Mouse (Mus musculus) liver, postnatal 0 days (tissue): ENCODE results near the gene Ap4m1.

ENCODE experiments used
- CTCF ChIP-seq: sonication (generic); IDR thresholded peaks from 2 replicates; pipeline ENCODE4 v1.5.1; 2016; ENCODE audit warnings: antibody characterized with exemption, low read depth
- EP300 ChIP-seq: IDR thresholded peaks from 2 replicates; pipeline ENCODE4 v1.6.1; 2016; ENCODE audit warnings: antibody characterized with exemption, low read depth, mild to moderate bottlenecking

GRCm38 (mm10) chr5:138193771-138194727, 22.2 kb downstream of the Ap4m1 start, which contains the start of gene Mblac1:
- no peak for TF ChIP-seq CTCF
- peak; percentile 60; the same call in 1 of the 2 replicates for TF ChIP-seq EP300
